Mouse (Mus musculus) embryo, embryonic 10.5 days (tissue): ENCODE results near the gene 9130230L23Rik.
A peak's percentile ranks its signal among the peaks of the same experiment; 100 is the strongest.
"Not testable (repeated sequence)": the region's sequence is repeated elsewhere in the genome, so short reads cannot be mapped to it uniquely, and the experiment has no call there.

ENCODE experiments used
- DNase-seq: peaks from one replicate; pipeline ENCODE4 v3.0.0-alpha.2; 2015; ENCODE audit warnings: low spot score

9130230L23Rik gene

DNA sequence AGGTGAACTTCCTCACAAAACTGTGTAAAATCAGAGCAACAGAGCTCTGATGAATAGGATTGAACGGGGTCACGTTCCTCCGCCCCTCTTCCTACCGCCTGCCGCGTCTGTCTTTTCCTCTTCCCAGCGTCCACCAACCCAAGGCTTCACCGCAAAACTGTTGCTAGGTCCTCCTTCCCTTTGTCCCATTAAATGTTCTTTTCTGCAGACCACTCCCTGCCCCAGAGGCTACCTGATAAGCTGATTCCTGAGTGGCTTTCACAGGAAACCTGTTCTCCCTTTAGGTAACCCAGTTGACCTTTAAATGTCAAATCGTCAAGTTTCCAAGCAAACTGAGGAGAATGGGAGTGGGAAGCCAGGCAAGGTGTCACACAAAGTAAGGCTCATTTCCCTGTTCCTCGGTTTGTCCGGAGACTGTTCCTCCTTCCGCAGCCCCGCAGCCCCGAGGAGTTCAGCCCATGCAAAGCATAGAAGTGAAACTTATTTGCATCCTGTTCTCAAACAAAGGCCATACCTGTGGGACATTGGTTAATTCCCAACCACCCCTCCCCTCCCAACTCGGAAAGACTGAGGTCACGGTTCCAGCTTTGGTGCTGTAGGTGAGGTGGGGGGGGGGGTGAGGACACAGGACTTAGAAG lies 1.1 kb upstream of the 9130230L23Rik start:
- DNase-seq = no peak

DNA sequence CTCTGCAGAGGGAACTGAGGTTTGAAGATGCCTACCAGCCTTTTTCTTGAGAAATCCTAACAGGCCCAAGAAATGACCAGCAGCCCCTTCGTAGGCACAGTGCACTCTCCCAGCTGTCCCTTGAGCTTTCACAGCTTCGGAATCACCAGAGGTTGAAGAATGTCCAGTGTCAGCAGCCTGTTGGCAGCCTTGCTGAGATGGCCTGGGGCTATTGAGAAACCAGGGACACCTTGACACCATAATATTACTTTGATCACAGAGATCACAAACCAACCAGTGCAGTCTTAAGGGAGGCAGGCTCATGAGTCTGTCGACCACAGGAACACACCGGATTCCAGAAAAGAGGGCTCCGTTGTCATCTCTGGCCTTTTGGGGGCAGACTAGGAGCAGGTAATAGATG lies 2.9 kb downstream of the 9130230L23Rik start:
- DNase-seq = no peak

DNA sequence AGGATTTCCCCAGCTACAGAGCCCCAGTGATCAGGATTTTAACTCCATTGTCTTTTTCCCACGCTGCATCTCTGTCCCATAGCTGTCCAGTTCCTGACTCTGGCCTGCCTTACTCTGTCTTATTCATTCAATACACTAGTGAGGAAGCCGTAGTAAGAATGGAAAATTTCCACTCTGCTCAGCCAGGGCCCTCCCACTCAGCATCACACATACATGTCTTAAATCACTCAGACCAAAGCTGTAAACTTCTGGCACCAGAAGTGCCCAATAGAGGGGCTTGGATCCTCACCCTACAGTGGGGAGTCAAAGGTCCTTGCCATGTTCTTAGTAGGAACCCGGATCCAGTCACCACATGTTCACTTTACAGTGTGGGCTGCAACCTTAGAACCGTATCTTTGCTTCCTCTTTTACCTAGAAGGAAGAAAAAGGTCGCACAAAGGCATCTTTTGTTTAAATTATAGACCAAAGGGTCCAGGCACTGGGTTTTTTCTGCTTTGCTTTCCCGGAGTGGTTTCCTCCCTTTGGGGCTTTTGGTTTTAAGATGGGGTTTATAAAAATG lies 3.4 kb downstream of the 9130230L23Rik start:
- no peak for DNase-seq

DNA sequence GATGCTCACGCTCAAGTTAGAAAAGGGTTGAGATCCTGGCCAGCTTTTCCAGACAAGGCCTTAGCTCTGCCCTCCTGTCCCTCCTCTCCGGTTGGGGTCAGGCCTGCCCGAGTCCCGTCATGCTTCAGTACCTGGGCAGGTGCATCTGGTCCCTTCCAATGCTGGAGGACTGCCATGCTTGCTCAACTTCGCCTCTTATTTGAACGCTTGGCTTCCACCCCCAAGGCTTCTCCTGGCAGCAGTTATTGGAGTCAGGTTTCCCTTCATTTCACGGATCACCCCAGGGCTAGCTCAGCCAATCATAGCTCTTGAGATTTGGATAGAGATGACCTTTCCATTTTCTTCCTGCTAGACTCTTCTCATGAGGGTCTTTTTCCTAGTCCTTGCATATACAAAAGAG lies 4.0 kb downstream of the 9130230L23Rik start:
- no peak for DNase-seq

DNA sequence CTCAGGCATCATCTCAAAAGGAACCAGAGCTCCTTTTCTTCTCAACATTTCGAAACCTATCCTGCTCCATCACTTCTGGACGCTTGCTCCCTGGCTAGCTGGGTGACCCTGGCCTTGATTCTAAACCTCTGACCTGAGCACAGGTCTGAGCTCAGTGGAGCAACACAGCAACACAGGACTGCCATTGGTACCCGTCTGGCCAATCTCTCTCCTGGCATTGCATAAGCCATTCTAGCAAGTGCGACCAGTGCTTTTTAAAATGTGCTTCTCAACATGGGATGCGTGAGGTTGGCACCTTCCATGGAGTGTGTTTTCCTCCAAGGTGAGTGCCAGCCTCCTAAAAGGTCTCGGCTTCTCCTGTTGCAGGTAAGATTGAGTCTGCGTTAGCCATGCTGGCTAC lies 5.0 kb downstream of the 9130230L23Rik start:
- DNase-seq = no peak

DNA sequence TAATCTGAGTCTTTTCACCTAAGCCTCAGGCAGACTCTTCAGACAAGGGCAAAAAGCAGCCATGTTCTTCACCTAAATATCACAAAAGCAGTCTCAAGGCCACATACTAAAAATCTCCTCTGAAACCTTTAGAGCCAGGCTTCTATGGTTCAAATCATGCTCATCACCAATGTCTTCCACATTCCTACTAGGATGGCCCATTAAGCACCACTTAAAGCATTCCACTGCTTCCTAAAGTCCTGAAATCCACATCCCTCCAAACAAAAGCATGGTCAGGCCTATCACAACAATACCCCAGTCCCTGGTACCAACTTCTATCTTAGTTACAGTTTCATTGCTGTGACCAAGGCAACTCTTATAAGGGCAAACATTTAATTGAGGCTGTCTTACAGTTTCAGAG lies 6.3 kb downstream of the 9130230L23Rik start:
- DNase-seq = no peak

DNA sequence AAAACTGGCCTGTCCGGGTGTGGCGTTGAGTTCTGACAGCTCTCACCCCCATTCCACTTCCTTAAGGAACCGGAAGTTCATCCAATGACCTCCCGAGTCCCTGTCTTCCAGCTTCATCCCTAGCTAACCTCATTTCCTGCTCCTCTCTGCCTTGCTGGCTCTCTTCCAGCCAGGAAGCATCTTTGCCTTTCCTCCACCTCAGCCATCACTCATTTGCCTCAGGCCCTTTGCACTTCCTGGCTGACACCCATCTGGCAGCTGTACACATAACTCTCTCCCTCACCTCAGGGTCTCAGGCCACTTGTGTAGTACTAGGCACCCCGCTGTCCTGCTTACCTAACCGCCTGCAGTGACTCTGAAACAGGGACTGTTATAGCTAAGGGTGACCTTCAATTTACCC lies 9.4 kb downstream of the 9130230L23Rik start:
- DNase-seq = no peak

DNA sequence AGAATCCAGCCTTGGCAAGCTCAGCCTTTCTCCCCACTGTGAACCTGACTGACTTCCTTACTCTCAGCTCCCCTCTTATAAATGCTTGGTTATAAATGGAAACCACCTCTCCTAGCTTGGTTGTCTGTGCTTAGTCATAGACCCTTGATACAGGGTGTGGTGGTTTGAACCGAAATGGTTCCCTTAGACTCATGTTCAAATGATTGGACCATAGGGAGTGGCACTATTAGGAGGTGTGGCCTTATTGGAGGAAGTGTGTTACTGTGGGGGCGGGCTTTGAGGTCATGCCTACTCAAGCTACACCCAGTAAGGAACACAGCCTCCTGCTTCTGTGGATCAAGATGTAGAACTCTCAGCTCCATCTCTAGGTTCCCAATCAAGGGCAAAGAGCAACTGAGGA lies 12.9 kb downstream of the 9130230L23Rik start:
- DNase-seq = no peak

DNA sequence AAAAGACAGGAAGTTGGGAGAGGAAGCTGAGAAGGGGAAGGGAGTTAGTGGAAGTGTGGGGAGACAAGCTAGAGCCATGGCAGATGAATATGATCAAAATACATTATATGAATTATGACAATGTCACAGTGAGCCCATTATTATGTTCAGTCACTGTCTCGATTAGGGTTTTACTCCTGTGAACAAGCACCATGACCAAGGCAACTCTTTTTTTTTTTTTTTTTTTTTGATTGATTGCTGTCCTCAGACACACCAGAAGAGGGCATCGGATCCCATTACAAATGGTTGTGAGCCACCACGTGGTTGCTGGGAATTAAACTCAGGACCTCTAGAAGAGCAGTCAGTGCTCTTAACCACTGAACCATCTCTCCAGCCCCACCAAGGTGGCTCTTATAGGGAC lies 17.1 kb downstream of the 9130230L23Rik start:
- DNase-seq = not testable (repeated sequence)

DNA sequence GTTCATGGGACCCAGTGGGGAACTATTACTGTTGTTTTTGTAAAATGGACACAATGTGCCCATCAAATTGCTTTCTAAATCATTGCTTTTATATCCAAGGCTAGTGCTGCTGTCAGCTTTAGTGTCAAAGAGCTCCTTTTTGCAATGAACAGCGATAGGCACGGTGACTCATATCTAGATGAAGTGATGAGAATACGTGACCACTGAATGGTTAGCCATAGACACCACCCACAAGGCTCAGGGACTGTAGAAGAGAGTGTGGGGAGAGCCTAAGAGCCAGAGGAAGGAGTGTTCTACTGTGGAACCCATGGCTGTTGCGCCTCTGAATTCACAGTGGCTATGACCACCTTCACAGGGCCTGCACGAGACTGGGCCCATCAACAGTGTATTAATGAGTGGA lies 17.7 kb downstream of the 9130230L23Rik start:
- no peak for DNase-seq

DNA sequence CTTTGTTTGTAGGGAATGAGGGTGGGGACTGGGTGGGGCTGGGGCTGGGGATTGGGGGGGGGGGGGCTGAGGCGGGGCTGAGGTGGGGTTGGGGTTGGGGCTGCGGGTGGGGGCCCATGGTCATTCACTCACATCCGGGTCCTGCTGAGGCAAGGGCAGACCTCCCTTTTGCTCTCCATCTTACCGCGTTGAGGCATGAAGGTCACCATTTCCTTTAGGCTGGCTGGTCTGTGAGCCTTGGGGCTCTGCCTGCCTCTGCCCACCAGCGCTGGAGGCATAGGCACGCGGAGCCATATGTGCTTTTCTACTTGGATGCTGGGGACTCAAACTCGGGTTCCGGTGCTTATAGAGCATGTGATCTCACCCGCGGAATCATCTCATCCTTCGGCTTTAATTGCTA lies 28.4 kb downstream of the 9130230L23Rik start:
- no peak for DNase-seq

DNA sequence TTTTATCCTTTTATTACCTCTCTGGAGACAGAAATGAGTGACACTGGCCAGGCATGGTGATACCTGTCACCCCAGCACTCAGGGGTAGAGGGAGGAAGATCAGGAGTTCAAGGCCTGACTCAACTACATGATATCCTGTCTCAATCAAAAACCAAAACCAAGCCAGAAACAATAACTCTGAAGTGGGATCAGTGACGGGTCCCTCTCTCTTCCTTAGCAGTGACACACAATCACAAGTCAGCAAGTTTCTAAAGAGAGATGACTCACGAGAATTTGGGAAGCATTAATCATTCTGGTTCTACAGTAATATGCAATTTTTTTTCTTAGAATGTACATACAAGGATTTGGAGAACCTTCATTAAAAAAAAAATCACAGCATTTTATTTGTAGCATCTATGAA lies 30.9 kb downstream of the 9130230L23Rik start:
- DNase-seq = no peak

DNA sequence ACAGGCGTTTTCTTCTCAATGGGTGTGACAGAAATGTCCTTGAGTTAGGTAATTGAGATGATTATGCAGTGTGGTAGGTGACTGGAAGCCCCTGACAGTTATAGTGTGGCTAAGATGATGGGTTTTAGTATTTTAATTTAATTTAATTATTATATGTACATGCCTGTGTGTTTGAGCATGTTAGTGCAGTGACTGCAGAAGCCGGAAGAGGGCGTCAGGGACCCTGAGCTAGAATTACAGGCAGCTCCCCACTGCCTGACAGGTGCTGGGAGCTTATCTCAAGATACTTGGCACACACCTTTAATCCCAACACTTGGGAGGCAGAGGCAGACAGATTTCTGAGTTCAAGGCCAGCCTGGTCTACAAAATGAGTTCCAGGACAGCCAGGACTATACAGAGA lies 36.1 kb downstream of the 9130230L23Rik start:
- DNase-seq = no peak

DNA sequence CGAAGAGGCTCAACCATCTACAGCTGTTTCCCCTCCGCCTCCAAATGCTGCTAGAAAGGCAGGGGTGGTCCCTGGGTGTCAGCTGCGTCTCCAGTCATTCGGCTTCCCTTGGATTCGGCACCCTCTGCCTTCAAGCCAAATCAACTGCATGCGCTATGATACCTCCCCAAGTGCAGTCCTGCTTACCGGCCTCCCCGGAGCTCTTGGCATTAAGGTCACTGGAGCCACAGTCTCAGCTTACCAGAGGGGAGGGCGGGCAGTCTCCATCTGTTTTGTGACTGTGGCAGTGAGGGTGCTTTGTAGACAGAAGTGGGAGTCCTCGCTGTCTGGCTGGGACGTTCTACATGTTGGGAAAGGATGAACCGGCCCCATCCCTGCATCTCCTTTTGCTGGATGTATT lies 37.0 kb downstream of the 9130230L23Rik start:
- no peak for DNase-seq

DNA sequence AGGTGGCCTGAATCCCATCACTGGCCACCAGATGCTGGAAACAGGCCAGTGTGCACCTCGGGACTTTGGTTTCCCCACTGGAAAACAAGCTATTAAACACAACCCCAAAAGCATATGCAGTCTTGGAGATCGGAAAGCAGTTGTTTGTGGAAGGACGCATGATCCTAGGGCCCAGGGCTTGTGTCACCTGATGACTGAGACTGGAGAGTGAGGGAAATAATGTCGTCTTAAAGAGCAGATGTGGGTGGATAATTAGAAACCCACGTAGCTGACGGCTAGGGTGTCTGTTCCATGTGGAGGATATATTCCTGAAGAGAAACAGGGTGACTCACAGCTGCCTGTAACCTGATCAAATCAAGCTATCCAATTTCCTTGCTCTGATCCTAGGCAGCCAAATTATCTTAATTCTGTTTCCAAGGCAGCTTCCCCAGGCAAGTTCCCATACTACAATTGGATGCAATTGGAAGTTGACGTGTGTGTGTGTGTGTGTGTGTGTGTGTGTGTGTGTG lies 38.3 kb downstream of the 9130230L23Rik start:
- no peak for DNase-seq

DNA sequence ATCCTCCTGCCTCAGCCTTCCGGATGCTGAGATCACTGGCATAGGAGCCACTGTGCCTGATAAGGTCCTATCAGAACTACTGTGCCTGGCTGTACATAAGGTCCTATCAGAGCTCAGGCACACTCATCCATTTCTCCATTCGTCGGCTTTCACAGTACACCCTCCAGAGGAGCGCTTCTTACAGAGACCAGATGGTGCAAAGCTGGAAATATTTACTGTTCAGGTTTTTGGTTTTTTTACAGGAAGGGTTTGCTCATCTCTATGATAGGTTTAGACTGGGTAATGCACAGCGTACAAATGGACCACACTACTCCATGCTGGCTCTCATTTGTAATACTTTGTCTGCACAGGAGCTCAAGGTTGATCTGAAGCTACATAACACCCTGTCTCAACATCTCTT lies 40.8 kb downstream of the 9130230L23Rik start:
- DNase-seq = no peak

DNA sequence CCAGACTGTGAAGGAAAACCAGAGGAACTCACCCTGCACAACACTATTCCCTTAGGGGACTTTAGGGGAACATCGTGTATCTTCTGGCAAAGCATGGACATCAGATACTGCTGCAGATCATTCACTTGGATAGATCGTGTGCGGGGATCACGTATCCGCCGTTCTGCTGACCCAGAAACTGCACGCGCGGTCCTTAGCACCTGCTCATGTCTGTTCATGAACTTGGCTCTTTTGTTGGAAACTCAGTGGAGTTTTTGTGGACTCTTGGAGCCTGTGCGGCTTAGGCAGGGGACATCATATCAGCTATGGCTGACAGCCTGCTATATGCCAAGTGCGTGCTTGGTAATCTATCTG lies 43.5 kb downstream of the 9130230L23Rik start:
- no peak for DNase-seq

DNA sequence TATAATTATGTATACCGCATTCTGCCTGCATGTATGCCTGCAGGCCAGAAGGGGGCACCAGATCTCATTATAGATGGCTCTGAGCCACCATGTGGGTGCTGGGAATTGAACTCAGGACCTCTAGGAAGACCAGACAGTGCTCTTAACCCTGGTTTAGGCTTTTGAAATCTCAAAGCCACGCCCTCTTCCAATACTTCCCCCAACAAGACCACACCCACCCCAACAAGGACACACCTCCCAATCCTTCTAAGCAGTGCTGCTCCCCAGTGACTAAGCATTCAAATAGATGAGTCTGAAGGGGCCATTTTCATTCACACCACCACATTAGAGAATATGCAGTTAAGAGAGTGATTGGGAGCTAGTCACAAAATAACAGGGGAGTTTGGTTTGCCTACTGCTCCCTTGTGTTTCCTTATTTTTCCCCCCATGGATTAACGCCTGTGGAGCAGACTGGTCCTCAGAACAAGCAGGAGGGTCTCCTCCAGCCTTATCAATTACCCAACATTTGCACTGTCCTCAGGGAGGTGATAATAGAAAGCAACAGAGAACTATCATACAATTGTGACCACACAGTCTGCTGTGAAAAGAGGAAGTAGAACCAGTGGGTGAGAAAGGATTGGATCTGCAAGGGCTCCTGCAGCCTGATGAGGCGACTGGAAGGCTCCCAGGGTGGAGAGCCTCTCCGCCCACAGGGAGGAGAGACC lies 44.0 kb downstream of the 9130230L23Rik start:
- DNase-seq = no peak

DNA sequence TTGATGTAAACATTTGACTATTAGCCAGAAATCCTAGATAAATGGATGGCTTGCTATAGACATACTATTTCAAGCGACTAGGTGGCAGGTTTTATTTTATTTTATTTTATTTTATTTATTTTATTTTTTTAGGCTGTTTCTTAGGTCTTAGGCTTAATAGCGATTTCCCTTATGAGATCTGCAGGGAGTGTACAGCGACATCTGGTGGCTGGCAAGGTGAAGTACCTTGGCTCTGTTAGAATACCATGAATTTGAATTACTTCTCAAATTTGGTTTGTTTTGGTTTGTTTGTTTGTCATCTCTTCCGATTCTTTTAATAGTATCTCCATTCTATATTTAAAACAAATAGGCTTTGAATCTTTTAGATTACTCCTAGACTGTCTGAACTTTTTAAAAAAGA lies 45.5 kb downstream of the 9130230L23Rik start:
- peak; percentile 57 for DNase-seq

DNA sequence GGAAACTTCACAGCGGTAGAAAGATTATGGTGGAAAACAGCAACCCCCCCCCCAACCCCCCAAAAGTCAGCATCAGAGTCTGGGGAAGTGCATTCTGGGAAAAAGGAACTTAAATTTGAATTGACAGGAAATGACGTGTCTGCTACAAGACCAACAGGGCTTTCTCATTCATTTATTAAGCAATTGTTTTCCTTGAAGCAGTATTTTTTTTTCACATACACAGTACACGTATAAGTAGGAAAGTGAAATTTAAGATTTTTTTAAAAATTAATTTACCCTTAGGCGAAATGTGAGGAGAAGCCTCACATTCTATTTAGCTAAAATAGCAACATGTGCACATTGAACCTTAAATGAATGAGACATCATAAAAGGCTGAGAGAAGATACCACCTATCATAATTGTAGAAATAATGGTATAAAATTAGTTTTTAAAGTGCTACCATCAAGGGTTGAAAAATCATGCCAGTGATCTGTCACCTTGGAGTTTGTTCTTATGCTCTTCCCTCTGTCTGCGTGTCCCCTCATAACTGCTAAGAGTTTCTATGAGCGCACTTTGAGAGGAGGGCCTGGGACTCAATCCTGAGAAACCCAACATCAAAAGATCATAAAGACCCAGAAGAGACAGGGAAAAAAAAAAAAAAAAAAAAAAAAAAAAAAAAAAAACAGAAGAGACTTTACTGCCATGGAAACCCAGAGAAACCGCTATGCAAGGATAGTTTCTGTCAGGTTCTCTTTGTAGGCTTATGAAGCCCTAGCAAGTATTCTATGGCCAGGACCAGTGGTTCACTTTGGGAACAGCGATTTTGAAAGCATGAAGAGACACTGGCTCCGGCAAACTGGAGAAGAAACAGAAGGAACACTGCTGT lies 47.7 kb downstream of the 9130230L23Rik start:
- DNase-seq = no peak

DNA sequence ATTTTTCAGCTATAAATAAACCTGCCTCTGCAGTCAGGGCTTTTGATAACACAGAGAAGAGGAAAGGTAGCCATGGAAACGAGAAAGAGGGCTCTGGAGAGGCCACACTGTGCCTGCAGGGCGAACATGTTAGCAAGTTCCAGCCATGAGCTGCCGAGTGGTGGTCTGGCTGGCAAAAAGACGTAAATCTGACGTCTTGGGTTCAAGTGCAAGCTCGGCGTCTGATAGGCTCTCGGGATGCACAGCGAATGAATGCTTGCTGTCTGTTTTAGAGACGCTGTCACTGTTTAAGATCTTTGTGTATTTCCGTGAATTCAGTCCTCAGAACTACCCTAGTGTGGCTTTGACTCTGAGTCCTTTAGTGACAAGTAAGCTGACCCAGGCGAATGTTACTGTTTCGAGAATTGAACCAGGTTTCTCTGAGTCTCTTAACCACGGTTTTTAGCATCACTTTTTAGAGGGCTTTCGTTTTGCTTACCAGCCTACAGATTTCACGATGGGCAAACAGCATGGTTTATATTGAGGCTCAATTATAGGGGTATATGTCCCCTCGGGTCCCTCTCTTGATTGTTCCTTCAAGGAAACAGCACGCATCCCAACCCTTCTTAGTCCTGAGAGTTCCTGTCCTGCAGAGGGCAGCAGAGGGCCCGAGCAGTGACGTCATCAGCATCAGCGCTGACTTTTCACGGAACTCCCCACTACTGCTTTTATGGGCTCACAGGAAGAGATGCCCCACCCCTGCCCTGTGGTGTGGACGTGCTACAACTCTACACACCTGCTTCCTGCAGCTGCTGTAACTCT lies 48.5 kb downstream of the 9130230L23Rik start:
- DNase-seq = peak; percentile 85
